Mouse (Mus musculus): ENCODE measurements around the gene Bnc2. TPM values are rescaled to one million over a fixed set of nuclear protein-coding genes. Genes with fewer than 3 reads are reported as not detected.

Gene Bnc2
- polyA plus RNA-seq, 1 experiment from 2014 or later = 0.10 TPM

- no peaks in the 10 kb centered on the region for H3K79me2 ChIP-seq (ENCODE audit: inconsistent target)
- 77% methylated on average over 10 of the region's 10 CpGs for WGBS (ENCODE audit: missing documents)
- no peak overlapping the region for H3K27ac ChIP-seq
Measured at GRCm38 (mm10) chr4:84229189-84229960, 445.7 kb downstream of the Bnc2 start.

DNA sequence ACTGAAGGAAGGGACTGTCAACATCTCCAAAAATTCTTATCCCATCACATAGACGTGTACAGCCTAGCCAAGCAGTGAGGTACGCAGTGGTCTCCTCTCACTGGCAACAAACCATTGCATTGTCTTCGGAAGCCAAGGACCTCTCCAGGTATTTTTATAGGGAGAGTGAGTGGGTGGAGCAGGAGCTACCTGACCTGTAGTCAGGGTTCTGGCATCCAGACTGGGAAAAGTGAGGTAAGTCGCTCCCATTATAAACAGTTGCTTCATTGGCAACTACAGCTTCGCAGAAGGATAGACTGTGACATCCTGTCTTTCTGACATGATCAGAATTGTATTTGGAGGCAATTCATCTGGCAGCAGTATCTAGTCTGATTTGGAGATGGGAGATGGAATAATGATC lies 446.5 kb downstream of the Bnc2 start:
- Histone ChIP-seq H3K36me3 (ENCODE audit: inconsistent target) (no peaks in the 10 kb centered on the region), H3K4me3 (ENCODE audit: inconsistent target) (no peak overlapping the region), H3K27ac (no peak overlapping the region), H3K79me2 (ENCODE audit: inconsistent target) (no peaks in the 10 kb centered on the region)
- WGBS (ENCODE audit: missing documents) = 88% methylated on average over 5 of the region's 5 CpGs

More at GRCm38 (mm10) chr4:84229189-84229960, 445.7 kb downstream of the Bnc2 start:
- no peaks in the 10 kb centered on the region for H3K36me3 ChIP-seq (ENCODE audit: inconsistent target)
- H3K4me3 ChIP-seq (ENCODE audit: inconsistent target) = no peak overlapping the region

Other genes starting within 250 kb of the Bnc2 start
- 1.2 to 4.4 TPM (median 3.7 TPM) in 3 replicates for gene Cntln, start 209.0 kb upstream of the Bnc2 start, polyA plus RNA-seq (2018)

Measured in macrophage (primary cell).